Mouse (Mus musculus) embryonic fibroblast, embryonic 13.5 days (primary cell): ENCODE data around the gene Nagpa.

Source experiments
- CTCF ChIP-seq: IDR thresholded peaks from 2 replicates; pipeline ENCODE4 v1.5.1; 2011; ENCODE audit warnings: mild to moderate bottlenecking, control low read depth, low read length, moderate library complexity, borderline replicate concordance; ENCODE audit not compliant: insufficient read depth
- POLR2A ChIP-seq: IDR thresholded peaks from 2 replicates; pipeline ENCODE4 v1.6.1; 2011; ENCODE audit warnings: low read depth, mild to moderate bottlenecking, control low read depth, low read length, moderate library complexity

GRCm38 (mm10) chr16:5221403-5221802 lies 17.6 kb upstream of the Nagpa start:
- TF ChIP-seq CTCF (no peak), POLR2A (no peak)
